Mouse (Mus musculus) R1 (cell line): Measurements from ENCODE around the gene Gtf2h2.
"Not testable (repeated sequence)": the region's sequence is repeated elsewhere in the genome, so short reads cannot be mapped to it uniquely, and the experiment has no call there.

Experiments
- DNase-seq: peaks from one replicate; pipeline ENCODE4 v3.0.0-alpha.2; 2018; ENCODE audit warnings: low read depth, low spot score

Gtf2h2 gene

GRCm38 (mm10) chr13:100490424-100490823, 2.0 kb downstream of the Gtf2h2 start:
- no peak for DNase-seq

- no peak for DNase-seq
These were observed 8.8 kb downstream of the Gtf2h2 start for GRCm38 (mm10) chr13:100483610-100484009.

- peak; percentile 23 for DNase-seq
These were observed 28.7 kb downstream of the Gtf2h2 start for GRCm38 (mm10) chr13:100463527-100464222.

- peak; percentile 57 for DNase-seq
These were observed 31.0 kb downstream of the Gtf2h2 start for GRCm38 (mm10) chr13:100461336-100461735.

- not testable (repeated sequence) for DNase-seq
These were observed 39.8 kb downstream of the Gtf2h2 start, which contains the start of gene Naip1 for GRCm38 (mm10) chr13:100452415-100453127. Gene Naip1, minus strand, starts transcription at chr13:100452869.

- DNase-seq = no peak
These were observed 42.9 kb downstream of the Gtf2h2 start for GRCm38 (mm10) chr13:100449495-100449894.

GRCm38 (mm10) chr13:100440116-100440515, 52.3 kb downstream of the Gtf2h2 start:
- no peak for DNase-seq

GRCm38 (mm10) chr13:100438701-100439100, 53.7 kb downstream of the Gtf2h2 start:
- DNase-seq = no peak

- no peak for DNase-seq
These were observed 55.0 kb downstream of the Gtf2h2 start for GRCm38 (mm10) chr13:100437322-100437825.

- not testable (repeated sequence) for DNase-seq
These were observed 55.7 kb downstream of the Gtf2h2 start for GRCm38 (mm10) chr13:100436556-100437163.

- peak; percentile 17 for DNase-seq
These were observed 72.4 kb downstream of the Gtf2h2 start for GRCm38 (mm10) chr13:100419958-100420357.

- no peak for DNase-seq
These were observed 78.0 kb downstream of the Gtf2h2 start for GRCm38 (mm10) chr13:100414428-100414827.
